Mouse (Mus musculus): ENCODE measurements at regions not wholly inside any gene's neighbourhood (a gene's known extent, or its start where the extent isn't known, plus 50 kb on each side); places are given as distances from the start of the nearest gene placed in this dataset.

GRCm38 (mm10) chr6:143648501-143648900, 481.5 kb downstream of the Etnk1 start:
- no peak overlapping the region for H3K27ac ChIP-seq
- 93% methylated on average over 3 of the region's 3 CpGs for WGBS (ENCODE audit: missing documents)
- H3K79me2 ChIP-seq (ENCODE audit: inconsistent target): no peaks in the 10 kb centered on the region
- H3K36me3 ChIP-seq (ENCODE audit: inconsistent target): no peaks in the 10 kb centered on the region
- no peak overlapping the region for H3K4me3 ChIP-seq (ENCODE audit: inconsistent target)

- Histone ChIP-seq H3K36me3 (ENCODE audit: inconsistent target) (no peaks in the 10 kb centered on the region), H3K27ac (no peak overlapping the region), H3K4me3 (ENCODE audit: inconsistent target) (no peak overlapping the region), H3K79me2 (ENCODE audit: inconsistent target) (no peaks in the 10 kb centered on the region)
- WGBS (ENCODE audit: missing documents): 89% methylated on average over 5 of the region's 5 CpGs
Measured at GRCm38 (mm10) chr6:143656576-143656975, 489.6 kb downstream of the Etnk1 start.

GRCm38 (mm10) chr6:143660837-143661236, 493.8 kb downstream of the Etnk1 start:
- 32% methylated on average over 3 of the region's 3 CpGs for WGBS (ENCODE audit: missing documents)
- Histone ChIP-seq H3K79me2 (ENCODE audit: inconsistent target) (no peaks in the 10 kb centered on the region), H3K27ac (peak overlapping the region; percentile 51), H3K36me3 (ENCODE audit: inconsistent target) (no peaks in the 10 kb centered on the region), H3K4me3 (ENCODE audit: inconsistent target) (no peak overlapping the region)

- Histone ChIP-seq H3K4me3 (ENCODE audit: inconsistent target) (no peak overlapping the region), H3K79me2 (ENCODE audit: inconsistent target) (no peaks in the 10 kb centered on the region), H3K36me3 (ENCODE audit: inconsistent target) (no peaks in the 10 kb centered on the region), H3K27ac (no peak overlapping the region)
- WGBS (ENCODE audit: missing documents): 93% methylated on average over 7 of the region's 7 CpGs
Measured at GRCm38 (mm10) chr6:143663306-143663705, 496.3 kb downstream of the Etnk1 start.

GRCm38 (mm10) chr6:143665374-143665773, 498.4 kb downstream of the Etnk1 start:
- no peak overlapping the region for H3K27ac ChIP-seq
- H3K4me3 ChIP-seq (ENCODE audit: inconsistent target): no peak overlapping the region
- H3K36me3 ChIP-seq (ENCODE audit: inconsistent target): no peaks in the 10 kb centered on the region
- H3K79me2 ChIP-seq (ENCODE audit: inconsistent target): no peaks in the 10 kb centered on the region
- 91% methylated on average over 12 of the region's 12 CpGs for WGBS (ENCODE audit: missing documents)

- no peak overlapping the region for H3K27ac ChIP-seq
- WGBS (ENCODE audit: missing documents): 75% methylated on average over 4 of the region's 4 CpGs
Measured at GRCm38 (mm10) chr6:143668551-143668950, 501.5 kb downstream of the Etnk1 start.

GRCm38 (mm10) chr6:143669446-143670130, 502.6 kb downstream of the Etnk1 start:
- no peaks in the 10 kb centered on the region for H3K79me2 ChIP-seq (ENCODE audit: inconsistent target)
- no peak overlapping the region for H3K4me3 ChIP-seq (ENCODE audit: inconsistent target)
- 72% methylated on average over 3 of the region's 3 CpGs for WGBS (ENCODE audit: missing documents)
- no peak overlapping the region for H3K27ac ChIP-seq
- no peaks in the 10 kb centered on the region for H3K36me3 ChIP-seq (ENCODE audit: inconsistent target)

More at GRCm38 (mm10) chr6:143668551-143668950, 501.5 kb downstream of the Etnk1 start:
- Histone ChIP-seq H3K79me2 (ENCODE audit: inconsistent target) (no peaks in the 10 kb centered on the region), H3K4me3 (ENCODE audit: inconsistent target) (no peak overlapping the region), H3K36me3 (ENCODE audit: inconsistent target) (no peaks in the 10 kb centered on the region)

GRCm38 (mm10) chr6:143690131-143690530, 523.1 kb downstream of the Etnk1 start:
- 92% methylated on average over 9 of the region's 9 CpGs for WGBS (ENCODE audit: missing documents)
- no peak overlapping the region for H3K4me3 ChIP-seq (ENCODE audit: inconsistent target)
- no peaks in the 10 kb centered on the region for H3K36me3 ChIP-seq (ENCODE audit: inconsistent target)
- H3K27ac ChIP-seq: no peak overlapping the region
- H3K79me2 ChIP-seq (ENCODE audit: inconsistent target): no peaks in the 10 kb centered on the region

- H3K27ac ChIP-seq: no peak overlapping the region
- no peaks in the 10 kb centered on the region for H3K36me3 ChIP-seq (ENCODE audit: inconsistent target)
- H3K4me3 ChIP-seq (ENCODE audit: inconsistent target): no peak overlapping the region
- no peaks in the 10 kb centered on the region for H3K79me2 ChIP-seq (ENCODE audit: inconsistent target)
- WGBS (ENCODE audit: missing documents): 86% methylated on average over 6 of the region's 6 CpGs
Measured at GRCm38 (mm10) chr6:143690866-143691265, 523.8 kb downstream of the Etnk1 start.

- Histone ChIP-seq H3K27ac (no peak overlapping the region), H3K36me3 (ENCODE audit: inconsistent target) (no peaks in the 10 kb centered on the region), H3K79me2 (ENCODE audit: inconsistent target) (no peaks in the 10 kb centered on the region), H3K4me3 (ENCODE audit: inconsistent target) (no peak overlapping the region)
- WGBS (ENCODE audit: missing documents): 34% methylated on average over 6 of the region's 6 CpGs
Measured at GRCm38 (mm10) chr6:143697997-143698396, 531.0 kb downstream of the Etnk1 start.

- H3K36me3 ChIP-seq (ENCODE audit: inconsistent target): no peaks in the 10 kb centered on the region
- H3K27ac ChIP-seq: no peak overlapping the region
- H3K4me3 ChIP-seq (ENCODE audit: inconsistent target): no peak overlapping the region
- 90% methylated on average over 8 of the region's 8 CpGs for WGBS (ENCODE audit: missing documents)
- H3K79me2 ChIP-seq (ENCODE audit: inconsistent target): no peaks in the 10 kb centered on the region
Measured at GRCm38 (mm10) chr6:143703984-143704383, 537.0 kb downstream of the Etnk1 start.

GRCm38 (mm10) chr6:143706451-143706850, 539.4 kb downstream of the Etnk1 start:
- H3K79me2 ChIP-seq (ENCODE audit: inconsistent target): no peaks in the 10 kb centered on the region
- no peaks in the 10 kb centered on the region for H3K36me3 ChIP-seq (ENCODE audit: inconsistent target)
- H3K27ac ChIP-seq: no peak overlapping the region
- no peak overlapping the region for H3K4me3 ChIP-seq (ENCODE audit: inconsistent target)
- 83% methylated on average over 10 of the region's 10 CpGs for WGBS (ENCODE audit: missing documents)

GRCm38 (mm10) chr6:143714461-143714860, 547.4 kb downstream of the Etnk1 start:
- 96% methylated on average over 10 of the region's 10 CpGs for WGBS (ENCODE audit: missing documents)
- Histone ChIP-seq H3K4me3 (ENCODE audit: inconsistent target) (no peak overlapping the region), H3K36me3 (ENCODE audit: inconsistent target) (no peaks in the 10 kb centered on the region), H3K79me2 (ENCODE audit: inconsistent target) (no peaks in the 10 kb centered on the region), H3K27ac (no peak overlapping the region)

- H3K27ac ChIP-seq: no peak overlapping the region
- no peaks in the 10 kb centered on the region for H3K36me3 ChIP-seq (ENCODE audit: inconsistent target)
- H3K79me2 ChIP-seq (ENCODE audit: inconsistent target): no peaks in the 10 kb centered on the region
- no peak overlapping the region for H3K4me3 ChIP-seq (ENCODE audit: inconsistent target)
Measured at GRCm38 (mm10) chr6:143750074-143750473, 583.1 kb downstream of the Etnk1 start.

- Histone ChIP-seq H3K27ac (peak overlapping the region; percentile 39), H3K36me3 (ENCODE audit: inconsistent target) (no peaks in the 10 kb centered on the region), H3K4me3 (ENCODE audit: inconsistent target) (peak overlapping the region; percentile 24), H3K79me2 (ENCODE audit: inconsistent target) (no peaks in the 10 kb centered on the region)
- WGBS (ENCODE audit: missing documents): 32% methylated on average over 14 of the region's 14 CpGs
Measured at GRCm38 (mm10) chr6:143751076-143752070, 584.4 kb downstream of the Etnk1 start.
